Mouse (Mus musculus): ENCODE measurements around the gene Atp13a1. TPM values are rescaled to one million over a fixed set of nuclear protein-coding genes. Genes with fewer than 3 reads are reported as not detected.

Gene Atp13a1
- polyA plus RNA-seq (2012; rRNA removed): 83.2 and 114 TPM in 2 replicates

DNA sequence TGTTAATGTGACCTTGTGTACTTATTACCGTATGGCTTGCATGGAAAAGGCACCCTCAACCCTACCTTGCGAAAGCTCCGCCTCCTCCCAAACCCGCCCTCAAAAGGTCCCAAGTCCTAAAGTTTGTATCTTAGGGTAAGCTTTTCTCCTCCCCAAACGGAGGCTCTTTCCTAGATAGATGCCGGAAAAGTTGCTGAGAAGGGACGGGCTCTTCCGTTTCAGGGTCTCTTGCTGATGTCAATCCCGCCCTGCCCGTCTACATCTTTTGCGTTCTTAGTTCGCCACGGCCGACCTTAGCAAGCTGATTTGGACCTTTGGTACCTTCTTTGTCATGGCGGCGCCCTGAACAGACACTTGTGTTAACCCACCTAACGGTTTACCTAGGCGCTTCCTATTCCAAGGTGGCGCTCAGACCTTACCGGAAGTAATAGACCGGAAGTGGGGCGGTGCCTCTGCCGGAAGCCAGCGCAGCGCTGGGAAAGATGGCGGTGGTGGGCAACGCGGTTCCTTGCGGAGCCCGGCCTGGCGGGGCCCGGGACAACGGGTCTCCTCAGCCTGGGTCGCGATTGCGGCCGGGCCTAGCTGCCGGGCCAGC, at the start of gene Atp13a1, which contains the start of gene Zfp866:
Atp13a1 (plus strand) TSS at position 391 of the 595 bp plus-strand sequence.
Zfp866 (minus strand) TSS at position 406 of the 595 bp plus-strand sequence.
- peaks cover 9% of the 10 kb centered on the region; the same call in 1 of the 2 replicates for H3K36me3 ChIP-seq (ENCODE audit: control insufficient read depth, insufficient read depth, low read length)
- WGBS: under 1% methylated on average over 38 of the region's 38 CpGs
- TF ChIP-seq CTCF (IDR thresholded peaks at IDR 0.05; ENCODE audit: extremely low read depth, insufficient read depth, insufficient read length, insufficient replicate concordance): no peak
- peak; percentile 92 for TF ChIP-seq POLR2A (IDR thresholded peaks at IDR 0.05; ENCODE audit: low read depth, low read length)
- H3K4me1 ChIP-seq (ENCODE audit: control insufficient read depth, insufficient read depth, insufficient read length): peaks cover 6% of the 10 kb centered on the region
- H3K27me3 ChIP-seq (ENCODE audit: control insufficient read depth, insufficient read depth, low read length): no peaks in the 10 kb centered on the region
- peak within 1 kb of the TSS; percentile 95 for H3K27ac ChIP-seq (ENCODE audit: insufficient read depth, low read length)
- DNase-seq (ENCODE audit: low read depth in 1 of 2, low spot score in 2 of 2): peak; percentile 82 to 88
- peak within 1 kb of the TSS; percentile 91 for H3K4me3 ChIP-seq (ENCODE audit: extremely low read depth, insufficient read depth, insufficient read length)

DNA sequence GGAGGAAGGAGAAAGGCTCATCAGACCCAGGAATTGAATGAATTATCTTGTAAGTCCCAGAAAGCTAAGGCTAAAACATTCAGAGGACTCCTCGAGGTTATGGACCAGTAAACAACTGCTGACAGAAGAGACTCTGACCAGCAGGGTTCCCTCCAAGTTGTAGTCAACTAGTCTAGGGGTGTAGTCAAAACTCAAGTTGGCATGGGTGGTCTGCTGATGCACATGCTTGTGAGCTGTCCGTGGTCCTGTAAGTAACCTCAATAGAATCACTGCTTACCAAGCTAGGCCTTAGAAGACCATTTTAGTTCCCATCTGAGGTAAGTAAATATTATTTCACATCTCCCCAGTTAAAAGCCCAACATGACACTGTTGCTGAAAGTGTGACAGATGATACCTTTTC, 49.7 kb upstream of the Atp13a1 start:
- Histone ChIP-seq H3K27ac (ENCODE audit: insufficient read depth, low read length) (no peak overlapping the region), H3K36me3 (ENCODE audit: control insufficient read depth, insufficient read depth, low read length) (peaks cover 8% of the 10 kb centered on the region), H3K27me3 (ENCODE audit: control insufficient read depth, insufficient read depth, low read length) (no peaks in the 10 kb centered on the region), H3K4me1 (ENCODE audit: control insufficient read depth, insufficient read depth, insufficient read length) (no peaks in the 10 kb centered on the region), H3K4me3 (ENCODE audit: extremely low read depth, insufficient read depth, insufficient read length) (no peak overlapping the region)
- 82% methylated on average over 2 of the region's 2 CpGs for WGBS
- no peak for DNase-seq (ENCODE audit: low read depth in 1 of 2, low spot score in 2 of 2)
- TF ChIP-seq CTCF (IDR thresholded peaks at IDR 0.05; ENCODE audit: extremely low read depth, insufficient read depth, insufficient read length, insufficient replicate concordance) (no peak), POLR2A (IDR thresholded peaks at IDR 0.05; ENCODE audit: low read depth, low read length) (no peak)

DNA sequence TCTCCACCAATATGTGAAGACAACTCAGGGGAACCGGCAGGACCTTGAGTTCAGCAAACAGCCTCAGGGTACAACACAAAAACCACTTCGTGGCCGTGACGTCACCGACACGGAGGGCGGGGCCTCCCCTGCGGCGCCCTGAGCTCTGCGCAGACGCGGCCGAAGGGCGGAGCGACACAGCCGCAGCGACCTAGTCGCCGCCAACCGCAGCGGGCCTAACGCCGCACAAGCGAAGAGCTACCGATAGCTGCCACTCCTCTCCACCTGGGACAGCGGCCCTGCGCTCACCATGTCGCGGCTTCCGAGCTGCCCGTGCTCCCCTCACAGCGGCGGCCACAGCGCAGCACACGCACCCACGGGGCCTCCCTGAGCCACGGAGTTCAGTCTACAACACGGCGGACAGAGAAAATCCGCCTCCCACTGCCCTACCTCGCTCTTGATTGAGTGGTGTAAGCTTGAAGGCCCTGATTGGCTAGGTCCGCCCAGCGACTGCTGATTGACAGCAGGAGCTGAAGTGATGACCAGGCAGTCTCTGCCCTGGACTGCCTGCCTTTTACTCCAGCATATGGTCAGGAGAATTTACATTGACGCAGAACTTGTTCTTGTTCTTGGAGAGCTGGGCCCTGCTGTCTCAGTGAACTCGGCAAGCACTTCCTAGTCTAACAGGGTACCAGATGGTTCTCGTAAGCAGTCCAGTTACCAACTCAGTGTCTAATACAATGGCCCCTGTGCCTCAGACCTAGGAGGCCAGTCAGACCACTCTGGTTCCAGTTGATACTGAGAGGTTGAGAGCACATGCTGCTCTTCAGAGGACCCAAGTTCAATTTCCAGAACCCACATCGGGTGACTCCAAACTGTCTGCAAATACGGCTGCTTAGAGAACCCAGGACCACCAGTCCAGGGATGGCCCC, 41.2 kb upstream of the Atp13a1 start, which contains the start of gene Zfp963:
Zfp963 (minus strand) TSS at position 427 of the 911 bp plus-strand sequence.
- H3K36me3 ChIP-seq (ENCODE audit: control insufficient read depth, insufficient read depth, low read length): no peaks in the 10 kb centered on the region
- H3K27ac ChIP-seq (ENCODE audit: insufficient read depth, low read length): peak within 1 kb of the TSS; percentile 93
- WGBS: 5% methylated on average over 48 of the region's 48 CpGs
- peak; percentile 92 for TF ChIP-seq POLR2A (IDR thresholded peaks at IDR 0.05; ENCODE audit: low read depth, low read length)
- TF ChIP-seq CTCF (IDR thresholded peaks at IDR 0.05; ENCODE audit: extremely low read depth, insufficient read depth, insufficient read length, insufficient replicate concordance): no peak
- peak within 1 kb of the TSS; percentile 83 for H3K4me3 ChIP-seq (ENCODE audit: extremely low read depth, insufficient read depth, insufficient read length)
- DNase-seq (ENCODE audit: low read depth in 1 of 2, low spot score in 2 of 2): peak; percentile 86 to 96
- H3K27me3 ChIP-seq (ENCODE audit: control insufficient read depth, insufficient read depth, low read length): no peaks in the 10 kb centered on the region
- H3K4me1 ChIP-seq (ENCODE audit: control insufficient read depth, insufficient read depth, insufficient read length): peaks cover 3% of the 10 kb centered on the region

DNA sequence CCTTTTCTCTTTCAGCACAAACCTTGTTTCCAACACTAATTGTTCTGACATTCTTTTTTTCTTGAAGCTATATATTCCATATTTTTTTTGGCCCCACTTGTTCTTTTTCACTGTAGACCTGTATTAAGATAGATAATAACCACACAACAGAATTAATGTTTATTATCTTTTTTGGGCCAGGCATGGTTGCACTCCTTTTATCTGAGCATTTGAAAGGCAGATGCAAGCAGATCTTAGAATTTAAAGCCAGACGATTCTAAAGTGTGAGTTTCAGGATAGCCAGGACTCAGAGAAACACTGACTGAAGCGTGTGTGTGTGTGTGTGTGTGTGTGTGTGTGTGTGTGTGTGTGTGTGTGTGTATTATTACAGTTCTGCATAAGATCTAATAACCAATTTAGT, 38.5 kb upstream of the Atp13a1 start:
- no peak overlapping the region for H3K27ac ChIP-seq (ENCODE audit: insufficient read depth, low read length)
- DNase-seq (ENCODE audit: low read depth in 1 of 2, low spot score in 2 of 2): no peak
- 81% methylated on average over 2 of the region's 2 CpGs for WGBS
- no peaks in the 10 kb centered on the region for H3K27me3 ChIP-seq (ENCODE audit: control insufficient read depth, insufficient read depth, low read length)
- H3K4me1 ChIP-seq (ENCODE audit: control insufficient read depth, insufficient read depth, insufficient read length): peaks cover 3% of the 10 kb centered on the region
- no peak overlapping the region for H3K4me3 ChIP-seq (ENCODE audit: extremely low read depth, insufficient read depth, insufficient read length)
- TF ChIP-seq POLR2A (IDR thresholded peaks at IDR 0.05; ENCODE audit: low read depth, low read length): no peak
- no peak for TF ChIP-seq CTCF (IDR thresholded peaks at IDR 0.05; ENCODE audit: extremely low read depth, insufficient read depth, insufficient read length, insufficient replicate concordance)
- peaks cover 4% of the 10 kb centered on the region for H3K36me3 ChIP-seq (ENCODE audit: control insufficient read depth, insufficient read depth, low read length)

DNA sequence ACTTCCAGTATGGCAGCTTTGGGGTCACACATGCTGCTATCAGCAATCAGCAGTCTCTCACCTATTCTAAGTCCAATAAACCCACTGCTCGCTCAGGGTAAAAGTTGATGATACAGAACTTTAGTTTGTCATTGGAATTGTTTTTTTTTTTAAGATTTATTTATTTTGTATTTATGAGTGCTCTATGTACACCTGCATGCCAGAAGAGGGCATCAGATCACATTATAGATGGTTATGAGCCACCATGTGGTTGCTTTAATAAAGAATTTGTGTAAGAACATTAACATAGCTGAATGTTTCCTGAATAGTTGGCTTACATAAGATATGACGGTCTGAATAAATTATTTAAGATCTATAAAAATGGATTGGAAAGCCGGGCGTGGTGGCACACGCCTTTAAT, 32.6 kb upstream of the Atp13a1 start:
- H3K4me1 ChIP-seq (ENCODE audit: control insufficient read depth, insufficient read depth, insufficient read length): no peaks in the 10 kb centered on the region
- peaks cover 13% of the 10 kb centered on the region for H3K36me3 ChIP-seq (ENCODE audit: control insufficient read depth, insufficient read depth, low read length)
- no peak for DNase-seq (ENCODE audit: low read depth in 1 of 2, low spot score in 2 of 2)
- H3K27ac ChIP-seq (ENCODE audit: insufficient read depth, low read length): no peak overlapping the region
- no peak for TF ChIP-seq CTCF (IDR thresholded peaks at IDR 0.05; ENCODE audit: extremely low read depth, insufficient read depth, insufficient read length, insufficient replicate concordance)
- TF ChIP-seq POLR2A (IDR thresholded peaks at IDR 0.05; ENCODE audit: low read depth, low read length): no peak
- WGBS: 88% methylated on average over 5 of the region's 5 CpGs
- H3K4me3 ChIP-seq (ENCODE audit: extremely low read depth, insufficient read depth, insufficient read length): no peak overlapping the region
- no peaks in the 10 kb centered on the region for H3K27me3 ChIP-seq (ENCODE audit: control insufficient read depth, insufficient read depth, low read length)

DNA sequence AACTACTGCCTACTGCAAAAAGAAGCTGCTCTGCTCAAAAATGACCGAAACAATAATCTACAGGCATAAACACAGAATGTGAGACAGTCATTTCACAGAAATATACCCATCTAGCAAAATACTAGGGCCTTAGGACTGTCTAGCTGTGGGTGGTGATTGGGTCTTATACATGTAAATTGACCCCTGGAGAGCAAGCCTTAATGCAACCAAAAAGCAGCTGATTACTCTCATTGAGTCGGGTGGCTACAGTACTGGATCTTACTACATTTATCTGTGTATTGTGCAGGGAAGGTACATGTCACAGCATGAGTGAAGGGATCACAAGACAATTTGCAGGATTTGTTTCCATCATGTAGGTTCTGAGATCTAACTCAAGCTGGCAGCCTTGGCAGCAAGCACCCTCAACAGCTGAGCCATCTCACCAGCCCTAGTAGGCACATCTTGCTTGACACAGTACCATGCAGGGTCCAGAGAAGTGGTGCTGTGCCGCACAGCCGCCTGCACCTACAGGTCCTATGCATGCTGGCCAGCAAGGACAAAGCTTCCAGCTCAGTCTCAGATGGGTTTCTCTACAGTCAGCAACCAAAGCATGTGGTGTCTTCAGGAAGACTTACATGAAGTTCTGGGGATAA, 29.0 kb upstream of the Atp13a1 start:
- H3K27me3 ChIP-seq (ENCODE audit: control insufficient read depth, insufficient read depth, low read length): no peaks in the 10 kb centered on the region
- H3K27ac ChIP-seq (ENCODE audit: insufficient read depth, low read length): no peak overlapping the region
- peaks cover 40% of the 10 kb centered on the region for H3K36me3 ChIP-seq (ENCODE audit: control insufficient read depth, insufficient read depth, low read length)
- no peaks in the 10 kb centered on the region for H3K4me1 ChIP-seq (ENCODE audit: control insufficient read depth, insufficient read depth, insufficient read length)
- no peak overlapping the region for H3K4me3 ChIP-seq (ENCODE audit: extremely low read depth, insufficient read depth, insufficient read length)
- no peak for DNase-seq (ENCODE audit: low read depth in 1 of 2, low spot score in 2 of 2)
- TF ChIP-seq CTCF (IDR thresholded peaks at IDR 0.05; ENCODE audit: extremely low read depth, insufficient read depth, insufficient read length, insufficient replicate concordance): no peak
- TF ChIP-seq POLR2A (IDR thresholded peaks at IDR 0.05; ENCODE audit: low read depth, low read length): no peak
- 94% methylated on average over 4 of the region's 4 CpGs for WGBS
